Mouse (Mus musculus): ENCODE data around the gene Tsr3. TPM values are rescaled to one million over a fixed set of nuclear protein-coding genes. Genes with fewer than 3 reads are reported as not detected.
"Not testable (repeated sequence)": the region's sequence is repeated elsewhere in the genome, so short reads cannot be mapped to it uniquely, and the experiment has no call there.

Tsr3 gene
- polyA plus RNA-seq, 1 experiment from 2014 or later = 23.3 TPM

- Histone ChIP-seq H3K4me2 (replicated peaks; ENCODE audit: low read depth) (no peak overlapping the region), H3K9me3 (ENCODE audit: control insufficient read depth) (no peaks in the 10 kb centered on the region), H3K4me1 (replicated peaks; ENCODE audit: control insufficient read depth, insufficient read depth, low read length) (no peaks in the 10 kb centered on the region), H3K4me3 (ENCODE audit: low read depth, low read length) (no peak overlapping the region), H3K9ac (ENCODE audit: low read depth, low read length) (no peak overlapping the region), H3K27ac (ENCODE audit: low read depth, low read length) (no peak overlapping the region), H3K27me3 (replicated peaks; ENCODE audit: control insufficient read depth, insufficient read depth, low read length) (no peaks in the 10 kb centered on the region), H3K36me3 (ENCODE audit: control insufficient read depth, insufficient read depth) (peaks cover 20% of the 10 kb centered on the region; the same call in 1 of the 2 replicates)
- TF ChIP-seq CTCF (IDR thresholded peaks at IDR 0.05; ENCODE audit: low read depth) = no peak
- ATAC-seq = no peak
- 88% methylated on average over 7 of the region's 7 CpGs for WGBS
Measured at GRCm38 (mm10) chr17:25224586-25225222, 15.3 kb upstream of the Tsr3 start.

GRCm38 (mm10) chr17:25225659-25226058 lies 14.3 kb upstream of the Tsr3 start:
- Histone ChIP-seq H3K4me3 (ENCODE audit: low read depth, low read length) (no peak overlapping the region), H3K9me3 (ENCODE audit: control insufficient read depth) (no peaks in the 10 kb centered on the region), H3K36me3 (ENCODE audit: control insufficient read depth, insufficient read depth) (peaks cover 23% of the 10 kb centered on the region), H3K9ac (ENCODE audit: low read depth, low read length) (no peak overlapping the region), H3K27ac (ENCODE audit: low read depth, low read length) (no peak overlapping the region), H3K27me3 (replicated peaks; ENCODE audit: control insufficient read depth, insufficient read depth, low read length) (no peaks in the 10 kb centered on the region), H3K4me1 (replicated peaks; ENCODE audit: control insufficient read depth, insufficient read depth, low read length) (no peaks in the 10 kb centered on the region), H3K4me2 (replicated peaks; ENCODE audit: low read depth) (no peak overlapping the region)
- WGBS = 85% methylated on average over 4 of the region's 4 CpGs
- TF ChIP-seq CTCF (IDR thresholded peaks at IDR 0.05; ENCODE audit: low read depth) = no peak
- no peak for ATAC-seq

GRCm38 (mm10) chr17:25227991-25228390 lies 12.0 kb upstream of the Tsr3 start:
- no peak overlapping the region for H3K27ac ChIP-seq (ENCODE audit: low read depth, low read length)
- no peak overlapping the region for H3K4me2 ChIP-seq (replicated peaks; ENCODE audit: low read depth)
- no peaks in the 10 kb centered on the region for H3K4me1 ChIP-seq (replicated peaks; ENCODE audit: control insufficient read depth, insufficient read depth, low read length)
- 84% methylated on average over 5 of the region's 5 CpGs for WGBS
- no peak overlapping the region for H3K4me3 ChIP-seq (ENCODE audit: low read depth, low read length)
- H3K27me3 ChIP-seq (replicated peaks; ENCODE audit: control insufficient read depth, insufficient read depth, low read length) = no peaks in the 10 kb centered on the region
- H3K9ac ChIP-seq (ENCODE audit: low read depth, low read length) = no peak overlapping the region
- H3K9me3 ChIP-seq (ENCODE audit: control insufficient read depth) = no peaks in the 10 kb centered on the region
- peaks cover 32% of the 10 kb centered on the region for H3K36me3 ChIP-seq (ENCODE audit: control insufficient read depth, insufficient read depth)
- ATAC-seq = no peak
- no peak for TF ChIP-seq CTCF (IDR thresholded peaks at IDR 0.05; ENCODE audit: low read depth)

- ATAC-seq = peak; percentile 62; the same call in 1 of the 2 replicates
- not testable (repeated sequence) for H3K9ac ChIP-seq (ENCODE audit: low read depth, low read length); H3K4me3 ChIP-seq (ENCODE audit: low read depth, low read length); H3K27me3 ChIP-seq (replicated peaks; ENCODE audit: control insufficient read depth, insufficient read depth, low read length); H3K9me3 ChIP-seq (ENCODE audit: control insufficient read depth); H3K4me1 ChIP-seq (replicated peaks; ENCODE audit: control insufficient read depth, insufficient read depth, low read length); H3K27ac ChIP-seq (ENCODE audit: low read depth, low read length); H3K4me2 ChIP-seq (replicated peaks; ENCODE audit: low read depth)
- H3K36me3 ChIP-seq (ENCODE audit: control insufficient read depth, insufficient read depth) = peaks cover 37% of the 10 kb centered on the region
- 77% methylated on average over 12 of the region's 17 CpGs for WGBS
Measured at GRCm38 (mm10) chr17:25230014-25230655, 9.8 kb upstream of the Tsr3 start.

GRCm38 (mm10) chr17:25230700-25231099 lies 9.3 kb upstream of the Tsr3 start:
- no peak for TF ChIP-seq CTCF (IDR thresholded peaks at IDR 0.05; ENCODE audit: low read depth)
- Histone ChIP-seq H3K9me3 (ENCODE audit: control insufficient read depth) (no peaks in the 10 kb centered on the region), H3K4me3 (ENCODE audit: low read depth, low read length) (no peak overlapping the region), H3K27ac (ENCODE audit: low read depth, low read length) (no peak overlapping the region), H3K36me3 (ENCODE audit: control insufficient read depth, insufficient read depth) (peaks cover 40% of the 10 kb centered on the region), H3K9ac (ENCODE audit: low read depth, low read length) (no peak overlapping the region), H3K4me1 (replicated peaks; ENCODE audit: control insufficient read depth, insufficient read depth, low read length) (no peaks in the 10 kb centered on the region), H3K27me3 (replicated peaks; ENCODE audit: control insufficient read depth, insufficient read depth, low read length) (no peaks in the 10 kb centered on the region), H3K4me2 (replicated peaks; ENCODE audit: low read depth) (no peak overlapping the region)
- 86% methylated on average over 3 of the region's 3 CpGs for WGBS
- no peak for ATAC-seq

GRCm38 (mm10) chr17:25231621-25232020 lies 8.3 kb upstream of the Tsr3 start:
- H3K4me1 ChIP-seq (replicated peaks; ENCODE audit: control insufficient read depth, insufficient read depth, low read length); ATAC-seq; H3K27ac ChIP-seq (ENCODE audit: low read depth, low read length); H3K4me3 ChIP-seq (ENCODE audit: low read depth, low read length); H3K9ac ChIP-seq (ENCODE audit: low read depth, low read length); H3K27me3 ChIP-seq (replicated peaks; ENCODE audit: control insufficient read depth, insufficient read depth, low read length); H3K4me2 ChIP-seq (replicated peaks; ENCODE audit: low read depth); H3K9me3 ChIP-seq (ENCODE audit: control insufficient read depth): not testable (repeated sequence)
- 90% methylated on average over 5 of the region's 11 CpGs for WGBS
- peaks cover 41% of the 10 kb centered on the region for H3K36me3 ChIP-seq (ENCODE audit: control insufficient read depth, insufficient read depth)

Data from intestine, postnatal 0 days (tissue).